Mouse (Mus musculus) midbrain, postnatal 0 days (tissue): ENCODE measurements around the gene Qpctl. TPM values are rescaled to one million over a fixed set of nuclear protein-coding genes. Genes with fewer than 3 reads are reported as not detected.
A peak's percentile ranks its signal among the peaks of the same experiment; 100 is the strongest.

Experiments used
- ATAC-seq: fragments of 200-750 bp; cut with Nextera tagmentation; 2 replicates; pipeline ENCODE4 v1.8.0; 2017; ENCODE audit warnings: moderate number of reproducible peaks, mild to moderate bottlenecking, moderate TSS enrichment, moderate library complexity; ENCODE audit not compliant: low FRiP score
- DNase-seq: peaks from one replicate; pipeline ENCODE4 v3.0.0-alpha.2; 2015; ENCODE audit warnings: low spot score
- H3K27ac ChIP-seq: fragments of 300-500 bp; sonication (generic); 2 replicates; pipeline ENCODE4 v1.5.1; 2014; ENCODE audit warnings: low read depth, mild to moderate bottlenecking, low read length, mixed read lengths
- H3K27me3 ChIP-seq: fragments of 300-500 bp; sonication (generic); 2 replicates; pipeline ENCODE4 v1.6.1; 2014; ENCODE audit warnings: low read length, control low read depth, mixed read lengths; ENCODE audit not compliant: insufficient read depth
- H3K36me3 ChIP-seq: fragments of 300-500 bp; sonication (generic); 2 replicates; pipeline ENCODE4 v1.6.1; 2014; ENCODE audit warnings: low read length, control low read depth, mixed read lengths; ENCODE audit not compliant: insufficient read depth
- H3K4me1 ChIP-seq: fragments of 300-500 bp; sonication (generic); 2 replicates; pipeline ENCODE4 v1.6.1; 2014; ENCODE audit warnings: mild to moderate bottlenecking, control low read depth, antibody characterized with exemption, low read length, mixed read lengths; ENCODE audit not compliant: insufficient read depth
- H3K4me2 ChIP-seq: fragments of 300-500 bp; sonication (generic); 2 replicates; pipeline ENCODE4 v1.6.1; 2014; ENCODE audit warnings: low read depth, mild to moderate bottlenecking, low read length, mixed read lengths; ENCODE audit not compliant: poor library complexity, severe bottlenecking
- H3K4me3 ChIP-seq: fragments of 300-500 bp; sonication (generic); 2 replicates; pipeline ENCODE4 v1.5.1; 2014; ENCODE audit warnings: low read depth, mild to moderate bottlenecking, low read length, moderate library complexity
- H3K9ac ChIP-seq: fragments of 300-500 bp; sonication (generic); replicated peaks from 2 replicates; pipeline ENCODE4 v1.6.1; 2014; ENCODE audit warnings: mild to moderate bottlenecking, low read length, moderate library complexity, mixed read lengths; ENCODE audit not compliant: poor library complexity, severe bottlenecking
- H3K9me3 ChIP-seq: fragments of 300-500 bp; sonication (generic); 2 replicates; pipeline ENCODE4 v1.6.1; 2016; ENCODE audit warnings: low read length, control low read depth
- CTCF ChIP-seq: IDR thresholded peaks from 2 replicates; pipeline ENCODE4 v1.5.1; 2016; ENCODE audit warnings: antibody characterized with exemption, mild to moderate bottlenecking
- WGBS: fragments of 180-500 bp; shearing (Covaris S2); extraction: QIAGEN DNeasy Blood & Tissue Kit; methylation state at CpG from one replicate; pipeline ENCODE4 v1.1.7; 2014; 5-methylcytosine and 5-hydroxymethylcytosine counted together
- polyA plus RNA-seq: library from polyadenylated mRNA; unstranded; fragments of >200 nt; fragmentation: Nextera tagmentation; extraction: Ambion mirVana; gene quantifications from 2 replicates; pipeline ENCODE4 v1.2.1, GENCODE M21; 2015
- total RNA-seq: library from RNA; depleted of rRNA; stranded (reverse); fragments of >200 nt; gene quantifications from 2 replicates; pipeline ENCODE4 v1.2.3, GENCODE M21; 2014

The Qpctl gene
- total and polyA plus RNA-seq, 2 experiments from 2014 or later, result 17.3 to 30.2 TPM

DNA sequence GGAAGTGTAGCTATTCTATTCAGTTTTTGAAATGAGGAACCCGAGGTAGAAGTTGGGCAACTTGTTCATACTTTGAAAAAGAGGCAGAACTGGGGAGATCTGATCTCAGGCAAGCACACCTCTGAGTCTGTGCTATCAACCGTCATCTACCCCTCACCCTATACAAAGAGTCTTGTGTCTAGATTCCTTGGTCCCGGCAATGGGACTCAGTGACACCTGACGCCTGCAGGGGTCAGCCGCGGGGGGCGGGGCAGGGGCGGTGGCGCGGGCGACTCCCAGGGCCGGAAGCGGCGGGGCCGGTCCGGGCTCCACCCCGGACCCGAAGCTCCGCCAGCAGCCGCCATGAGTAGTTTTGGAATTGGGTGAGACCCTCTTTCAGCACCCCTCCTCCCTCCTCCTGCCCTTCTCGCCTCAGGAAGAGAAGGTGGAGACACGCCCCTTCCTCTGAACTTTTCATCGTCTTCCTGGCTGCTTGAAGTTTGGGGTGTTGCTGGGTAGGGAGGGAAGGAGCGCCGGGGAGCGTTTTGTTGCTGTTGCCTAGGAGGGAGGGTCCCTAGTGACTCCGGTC lies 31.9 kb upstream of the Qpctl start:
- no peak for DNase-seq
- TF ChIP-seq CTCF, result no peak
- Histone ChIP-seq H3K4me1 (no peaks in the 10 kb centered on the region; the same call in 1 of the 2 replicates), H3K9me3 (no peaks in the 10 kb centered on the region), H3K4me2 (peak overlapping the region; percentile 36), H3K27ac (no peak overlapping the region), H3K36me3 (peaks cover 7% of the 10 kb centered on the region), H3K4me3 (peak overlapping the region; percentile 21), H3K27me3 (no peaks in the 10 kb centered on the region), H3K9ac (0 out of 2 replicates have a peak overlapping the region, but pooled peaks have one; percentile 19)
- ATAC-seq, result no peak
- WGBS, result 7% methylated on average over 23 of the region's 27 CpGs

DNA sequence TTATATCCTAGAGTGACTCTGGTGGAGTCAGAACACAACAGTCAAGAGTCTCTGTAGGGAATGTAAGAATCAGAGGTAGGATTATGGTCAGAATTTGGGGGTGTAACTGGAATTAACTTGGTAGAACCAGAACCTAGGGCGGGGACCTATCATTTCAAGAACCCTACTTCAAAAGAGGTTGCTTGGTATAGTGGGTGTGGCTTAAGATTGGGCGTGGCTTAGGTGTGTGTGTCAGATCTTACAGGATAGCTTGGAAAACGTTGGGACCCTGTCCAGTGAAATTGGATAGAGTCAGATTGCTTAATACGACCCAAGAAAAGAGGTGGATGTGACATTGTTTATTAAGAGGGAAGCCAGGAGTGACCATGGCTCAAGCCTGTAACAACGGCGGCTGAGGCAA lies 30.8 kb upstream of the Qpctl start:
- WGBS, result 52% methylated on average over 6 of the region's 6 CpGs
- DNase-seq (no peak), ATAC-seq (no peak)
- Histone ChIP-seq H3K27me3 (no peaks in the 10 kb centered on the region), H3K9me3 (no peaks in the 10 kb centered on the region), H3K27ac (no peak overlapping the region), H3K36me3 (0 out of 2 replicates have a peak, but pooled peaks cover 6% of the 10 kb centered on the region), H3K4me1 (no peaks in the 10 kb centered on the region; the same call in 1 of the 2 replicates), H3K9ac (no peak overlapping the region), H3K4me3 (peak overlapping the region; percentile 74), H3K4me2 (peak overlapping the region; percentile 88)
- TF ChIP-seq CTCF, result no peak

DNA sequence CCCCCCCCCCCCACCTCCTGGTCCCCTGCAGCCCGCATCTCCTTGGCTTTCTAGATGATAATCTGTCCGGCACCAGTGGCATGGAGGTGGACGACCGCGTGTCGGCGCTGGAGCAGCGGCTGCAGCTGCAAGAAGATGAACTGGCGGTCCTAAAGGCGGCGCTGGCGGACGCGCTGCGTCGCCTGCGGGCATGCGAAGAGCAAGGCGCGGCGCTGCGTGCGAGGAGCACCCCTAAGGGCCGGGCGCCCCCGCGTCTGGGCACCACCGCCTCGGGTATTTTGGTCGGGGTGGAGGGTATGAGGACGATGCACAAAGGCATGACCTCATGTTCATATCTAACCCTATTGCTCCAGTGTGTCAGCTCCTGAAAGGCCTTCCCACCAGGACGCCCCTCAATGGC lies 30.1 kb upstream of the Qpctl start:
- peak overlapping the region; percentile 74 for H3K4me3 ChIP-seq
- no peak overlapping the region for H3K27ac ChIP-seq
- no peaks in the 10 kb centered on the region for H3K9me3 ChIP-seq
- H3K27me3 ChIP-seq, result no peaks in the 10 kb centered on the region
- peak; percentile 77 for TF ChIP-seq CTCF
- no peaks in the 10 kb centered on the region; the same call in 1 of the 2 replicates for H3K4me1 ChIP-seq
- no peak for ATAC-seq
- 0 out of 2 replicates have a peak, but pooled peaks cover 2% of the 10 kb centered on the region for H3K36me3 ChIP-seq
- DNase-seq, result peak; percentile 83
- H3K9ac ChIP-seq, result peak overlapping the region; percentile 29; the same call in 1 of the 2 replicates
- peak overlapping the region; percentile 88 for H3K4me2 ChIP-seq
- WGBS, result under 1% methylated on average over 23 of the region's 32 CpGs

DNA sequence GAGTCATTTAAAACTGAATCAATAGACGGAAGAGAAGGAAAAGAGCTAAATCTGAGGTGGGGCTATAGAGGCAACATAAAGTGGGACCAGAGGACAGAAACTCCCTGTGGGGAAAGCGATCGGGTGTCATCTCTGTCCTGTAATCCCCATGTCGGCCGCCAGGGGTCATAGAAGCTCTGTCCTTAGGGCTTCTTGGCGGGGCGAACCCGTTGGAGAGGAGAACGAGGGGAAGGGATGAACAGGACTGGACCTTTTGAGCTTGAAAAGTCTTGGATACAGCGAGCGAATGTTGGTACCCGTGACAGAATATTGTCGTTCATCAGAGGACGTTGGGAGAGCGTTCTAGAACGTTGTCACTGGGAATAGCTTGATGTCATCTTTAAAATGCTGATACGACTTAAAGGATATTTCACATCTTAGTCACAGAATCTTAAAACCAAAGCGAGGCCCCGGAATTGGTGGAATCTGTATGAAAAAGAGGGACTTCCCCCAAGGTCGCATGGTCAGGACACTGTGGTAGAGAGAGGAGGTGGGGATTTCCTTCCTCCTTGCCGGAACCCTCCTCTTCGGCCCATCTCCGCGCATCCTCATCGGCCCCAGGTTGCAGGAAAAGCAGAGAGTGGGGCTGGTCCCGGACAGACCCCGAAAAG lies 29.5 kb upstream of the Qpctl start:
- 4% methylated on average over 27 of the region's 27 CpGs for WGBS
- ATAC-seq (no peak), DNase-seq (peak; percentile 77)
- H3K4me3 ChIP-seq, result peak overlapping the region; percentile 74
- peak overlapping the region; percentile 88 for H3K4me2 ChIP-seq
- H3K4me1 ChIP-seq, result no peaks in the 10 kb centered on the region; the same call in 1 of the 2 replicates
- H3K9ac ChIP-seq, result peak overlapping the region; percentile 40
- H3K27ac ChIP-seq, result no peak overlapping the region
- 0 out of 2 replicates have a peak, but pooled peaks cover 2% of the 10 kb centered on the region for H3K36me3 ChIP-seq
- no peaks in the 10 kb centered on the region for H3K9me3 ChIP-seq
- TF ChIP-seq CTCF, result peak; percentile 86
- H3K27me3 ChIP-seq, result no peaks in the 10 kb centered on the region

DNA sequence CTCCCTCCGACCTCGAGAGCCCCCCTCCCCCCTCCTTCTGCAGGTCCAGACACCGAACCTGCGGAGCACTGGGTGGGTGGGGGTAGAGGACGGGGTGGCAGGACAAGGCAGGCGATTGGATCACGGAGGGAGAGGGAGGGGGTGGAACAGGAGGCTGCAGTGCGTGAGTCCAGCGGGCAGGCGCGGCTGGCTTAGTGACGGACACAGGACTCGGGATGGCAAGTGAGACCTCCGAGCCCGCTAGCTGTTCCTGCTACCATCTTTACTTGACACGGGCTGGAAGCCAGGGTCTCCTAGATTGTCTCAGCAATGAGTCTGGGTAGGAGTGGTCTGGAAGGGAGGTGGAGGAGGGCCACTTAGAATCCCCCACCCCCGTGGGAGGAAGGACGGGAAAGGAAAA lies 28.9 kb upstream of the Qpctl start:
- Histone ChIP-seq H3K9me3 (no peaks in the 10 kb centered on the region), H3K36me3 (0 out of 2 replicates have a peak, but pooled peaks cover 2% of the 10 kb centered on the region), H3K4me3 (peak overlapping the region; percentile 74), H3K9ac (peak overlapping the region; percentile 40), H3K27ac (no peak overlapping the region), H3K4me1 (no peaks in the 10 kb centered on the region; the same call in 1 of the 2 replicates), H3K27me3 (no peaks in the 10 kb centered on the region), H3K4me2 (peak overlapping the region; percentile 88)
- no peak for TF ChIP-seq CTCF
- 5% methylated on average over 18 of the region's 18 CpGs for WGBS
- ATAC-seq (no peak), DNase-seq (no peak)

DNA sequence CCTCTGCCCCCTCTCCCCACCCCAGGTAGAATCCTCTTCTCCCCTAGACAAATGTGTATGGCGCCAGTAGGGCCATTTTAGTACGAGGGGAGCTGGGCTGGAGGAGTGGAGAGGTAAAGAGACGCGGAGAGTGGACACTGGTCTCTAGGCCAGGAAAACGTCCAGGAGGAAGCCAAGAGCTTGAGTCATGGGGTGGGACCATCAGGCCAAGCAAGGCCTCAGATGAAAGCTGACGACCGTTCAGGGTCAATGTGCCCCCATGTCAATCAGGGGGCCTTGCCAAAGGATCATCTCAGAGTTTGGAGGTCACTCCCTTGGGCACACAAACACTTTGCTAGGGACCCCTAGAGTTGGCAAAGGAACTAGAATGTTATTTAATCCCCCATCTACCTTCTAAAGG lies 28.1 kb upstream of the Qpctl start:
- Histone ChIP-seq H3K4me2 (peak overlapping the region; percentile 88), H3K4me1 (no peaks in the 10 kb centered on the region; the same call in 1 of the 2 replicates), H3K4me3 (peak overlapping the region; percentile 74), H3K27me3 (no peaks in the 10 kb centered on the region), H3K27ac (no peak overlapping the region), H3K36me3 (0 out of 2 replicates have a peak, but pooled peaks cover 2% of the 10 kb centered on the region), H3K9ac (peak overlapping the region; percentile 85; the same call in 1 of the 2 replicates), H3K9me3 (no peaks in the 10 kb centered on the region)
- no peak for ATAC-seq
- no peak for DNase-seq
- no peak for TF ChIP-seq CTCF
- WGBS, result 62% methylated on average over 7 of the region's 7 CpGs
